Mouse (Mus musculus) heart, adult 2 months (tissue): ENCODE measurements around the gene Slc25a5.

Experiments
- CTCF ChIP-seq: fragments of 200-600 bp; IDR thresholded peaks from 2 replicates; pipeline ENCODE4 v1.8.1; 2022; ENCODE audit warnings: antibody characterized with exemption, mild to moderate bottlenecking, moderate library complexity
- EP300 ChIP-seq: fragments of 200-500 bp; IDR thresholded peaks from 2 replicates; pipeline ENCODE4 v1.6.1; 2011; ENCODE audit warnings: low read depth, low read length, control low read depth; ENCODE audit not compliant: insufficient read depth
- POLR2A ChIP-seq: fragments of 200-500 bp; IDR thresholded peaks from 2 replicates; pipeline ENCODE4 v1.6.1; 2011; ENCODE audit warnings: mild to moderate bottlenecking, low read depth, low read length, control low read depth; ENCODE audit not compliant: insufficient read depth

DNA sequence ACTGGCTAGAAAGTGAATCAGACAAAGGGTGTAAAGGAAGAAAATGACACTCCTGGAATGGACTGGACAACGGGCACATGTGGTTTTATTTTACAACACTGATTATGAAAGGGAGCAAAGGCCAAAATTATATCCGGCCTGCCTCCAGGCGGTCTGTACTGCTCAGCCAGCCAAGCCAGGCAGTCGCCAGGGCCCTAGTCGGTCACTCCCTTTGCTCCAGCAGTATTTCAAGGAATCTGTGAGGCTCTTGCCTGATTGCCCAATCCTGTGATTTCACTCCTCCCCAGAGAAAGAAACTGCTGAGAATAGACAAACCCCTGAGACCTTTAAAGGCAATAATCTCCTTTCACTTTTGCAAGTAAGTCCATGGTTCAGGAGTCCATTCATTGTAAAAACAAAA lies 8.7 kb downstream of the Slc25a5 start:
- no peak for TF ChIP-seq POLR2A
- TF ChIP-seq CTCF, result no peak
- TF ChIP-seq EP300, result no peak
